Mouse (Mus musculus) CH12.LX (cell line): ENCODE results near the gene Ube2c.

Experiments
- CHD2 ChIP-seq: IDR thresholded peaks from 2 replicates; pipeline ENCODE4 v1.6.1; 2011; ENCODE audit warnings: low read length, improper control_type of control experiment
- CTCF ChIP-seq, 2 experiments: IDR thresholded peaks in 1 of 2; conservative IDR thresholded peaks in 1 of 2; 2 replicates each; pipeline ENCODE4 v1.5.1; 2011 to 2012; ENCODE audit warnings: low read depth in 2 of 2, low read length in 2 of 2, improper control_type of control experiment in 1 of 2, inconsistent platforms in 1 of 2, mild to moderate bottlenecking in 1 of 2, moderate library complexity in 1 of 2
- E2F4 ChIP-seq: IDR thresholded peaks from 2 replicates; pipeline ENCODE4 v1.6.1; 2011; ENCODE audit warnings: low read depth, low read length, improper control_type of control experiment; ENCODE audit not compliant: insufficient replicate concordance
- GABPA ChIP-seq: IDR thresholded peaks from 2 replicates; pipeline ENCODE4 v1.6.1; 2012; ENCODE audit warnings: low read depth, low read length, improper control_type of control experiment, inconsistent platforms; ENCODE audit not compliant: insufficient replicate concordance
- HCFC1 ChIP-seq: IDR thresholded peaks from 2 replicates; pipeline ENCODE4 v1.6.1; 2012; ENCODE audit warnings: low read depth, mild to moderate bottlenecking, inconsistent platforms, low read length, improper control_type of control experiment
- MAZ ChIP-seq: IDR thresholded peaks from 2 replicates; pipeline ENCODE4 v1.6.1; 2012; ENCODE audit warnings: low read depth, mild to moderate bottlenecking, inconsistent platforms, low read length, improper control_type of control experiment, moderate library complexity
- MXI1 ChIP-seq: IDR thresholded peaks from 2 replicates; pipeline ENCODE4 v1.6.1; 2011; ENCODE audit warnings: mild to moderate bottlenecking, low read depth, low read length, improper control_type of control experiment
- MYC ChIP-seq: IDR thresholded peaks from 2 replicates; pipeline ENCODE4 v1.6.1; 2011; ENCODE audit warnings: low read depth, mild to moderate bottlenecking, improper control_type of control experiment, low read length
- POLR2A ChIP-seq: IDR thresholded peaks from 2 replicates; pipeline ENCODE4 v1.6.1; 2011; ENCODE audit warnings: low read depth, mild to moderate bottlenecking, improper control_type of control experiment, low read length
- POLR2AphosphoS2 ChIP-seq: IDR thresholded peaks from 2 replicates; pipeline ENCODE4 v1.6.1; 2011; ENCODE audit warnings: low read depth, low read length, improper control_type of control experiment
- SIN3A ChIP-seq: IDR thresholded peaks from 2 replicates; pipeline ENCODE4 v1.6.1; 2012; ENCODE audit warnings: low read length, improper control_type of control experiment, inconsistent platforms
- TCF12 ChIP-seq: IDR thresholded peaks from 2 replicates; pipeline ENCODE4 v1.6.1; 2014; ENCODE audit warnings: low read depth, mild to moderate bottlenecking, inconsistent platforms, low read length, improper control_type of control experiment
- USF1 ChIP-seq: IDR thresholded peaks from 2 replicates; pipeline ENCODE4 v1.6.1; 2014; ENCODE audit warnings: low read depth, mild to moderate bottlenecking, inconsistent platforms, low read length, improper control_type of control experiment
- ZMIZ1 ChIP-seq: IDR thresholded peaks from 2 replicates; pipeline ENCODE4 v1.6.1; 2012; ENCODE audit warnings: low read depth, mild to moderate bottlenecking, inconsistent platforms, low read length, improper control_type of control experiment

DNA sequence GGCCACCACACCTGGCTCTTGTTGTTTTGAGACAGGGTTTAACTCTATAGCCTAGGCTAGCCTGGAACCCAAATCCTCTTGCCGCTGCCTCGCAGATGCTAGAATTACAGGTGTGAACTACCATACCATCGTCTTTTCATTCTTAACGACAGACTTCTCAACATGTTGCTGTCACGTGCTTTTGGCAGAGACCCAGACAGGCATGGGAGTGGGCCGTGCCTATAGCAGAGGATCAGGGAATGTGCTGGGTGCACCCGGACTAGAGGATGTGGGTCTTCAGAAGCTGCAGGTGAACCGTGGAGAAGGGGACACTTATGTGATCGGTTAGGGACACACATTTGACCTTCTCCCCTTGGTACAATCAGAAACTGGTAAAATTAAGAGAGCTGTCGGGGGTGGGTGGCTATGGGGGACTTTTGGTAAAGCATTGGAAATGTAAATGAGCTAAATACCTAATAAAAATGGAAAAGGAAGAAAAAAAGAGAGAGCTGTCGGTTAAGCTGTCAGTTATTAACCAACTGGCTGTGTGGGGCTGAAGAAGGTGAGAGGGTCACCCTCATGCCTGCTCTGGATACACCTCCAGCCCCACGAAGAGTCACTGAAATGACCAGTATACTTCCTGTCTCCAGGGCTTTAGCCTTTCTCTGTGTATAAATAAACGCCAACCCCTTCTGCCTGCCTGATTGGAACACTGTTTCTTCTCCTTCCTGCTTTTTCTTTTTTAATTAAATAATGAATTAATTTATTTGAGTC is 30.7 kb downstream of the Ube2c start:
- TF ChIP-seq MAZ, result no peak
- no peak for TF ChIP-seq MYC
- TF ChIP-seq POLR2A, result no peak
- no peak for TF ChIP-seq TCF12
- TF ChIP-seq CTCF (conservative IDR thresholded peaks at IDR 0.05 in 1 of 2, IDR thresholded peaks at IDR 0.05 in 1 of 2; ENCODE audit: low read depth in 2 of 2, low read length in 2 of 2), result no peak
- no peak for TF ChIP-seq MXI1
- TF ChIP-seq SIN3A, result no peak
- TF ChIP-seq E2F4, result no peak
- no peak for TF ChIP-seq ZMIZ1
- no peak for TF ChIP-seq GABPA
- TF ChIP-seq CHD2, result no peak
- TF ChIP-seq USF1, result no peak
- no peak for TF ChIP-seq HCFC1
- TF ChIP-seq POLR2AphosphoS2, result no peak
